Mouse (Mus musculus) midbrain, embryonic 16.5 days (tissue): ENCODE results near the gene Zfp963. TPM values are rescaled to one million over a fixed set of nuclear protein-coding genes. Genes with fewer than 3 reads are reported as not detected.

ENCODE experiments used
- ATAC-seq: fragments of 200-750 bp; cut with Nextera tagmentation; 2 replicates; pipeline ENCODE4 v1.8.0; 2017; ENCODE audit warnings: moderate TSS enrichment
- H3K27ac ChIP-seq: fragments of 300-500 bp; sonication (generic); 2 replicates; pipeline ENCODE4 v1.5.1; 2014; ENCODE audit warnings: mild to moderate bottlenecking, low read length, mixed read lengths
- H3K27me3 ChIP-seq: fragments of 300-500 bp; sonication (generic); 2 replicates; pipeline ENCODE4 v1.6.1; 2014; ENCODE audit warnings: low read depth, low read length, mixed read lengths; ENCODE audit not compliant: control insufficient read depth, insufficient read depth
- H3K36me3 ChIP-seq: fragments of 300-500 bp; sonication (generic); 2 replicates; pipeline ENCODE4 v1.6.1; 2014; ENCODE audit warnings: mild to moderate bottlenecking, low read length, moderate library complexity, mixed read lengths; ENCODE audit not compliant: control insufficient read depth, insufficient read depth
- H3K4me1 ChIP-seq: fragments of 300-500 bp; sonication (generic); 2 replicates; pipeline ENCODE4 v1.6.1; 2014; ENCODE audit warnings: mild to moderate bottlenecking, low read length, mixed read lengths; ENCODE audit not compliant: control insufficient read depth, insufficient read depth
- H3K4me2 ChIP-seq: fragments of 300-500 bp; sonication (generic); 2 replicates; pipeline ENCODE4 v1.6.1; 2014; ENCODE audit warnings: mild to moderate bottlenecking, low read length, mixed read lengths
- H3K4me3 ChIP-seq: fragments of 300-500 bp; sonication (generic); 2 replicates; pipeline ENCODE4 v1.5.1; 2014; ENCODE audit warnings: low read depth, mild to moderate bottlenecking, low read length, moderate library complexity, mixed read lengths
- H3K9ac ChIP-seq: fragments of 300-500 bp; sonication (generic); 2 replicates; pipeline ENCODE4 v1.6.1; 2014; ENCODE audit warnings: low read depth, low read length, mixed read lengths
- H3K9me3 ChIP-seq: fragments of 300-500 bp; sonication (generic); replicated peaks from 2 replicates; pipeline ENCODE4 v1.6.1; 2014; ENCODE audit warnings: mild to moderate bottlenecking, low read length, mixed read lengths; ENCODE audit not compliant: control insufficient read depth, poor library complexity, severe bottlenecking
- WGBS: fragments of 180-500 bp; shearing (Covaris S2); extraction: QIAGEN DNeasy Blood & Tissue Kit; methylation state at CpG from one replicate; pipeline ENCODE4 v1.1.7; 2014; 5-methylcytosine and 5-hydroxymethylcytosine counted together
- polyA plus RNA-seq: library from polyadenylated mRNA; unstranded; fragments of >200 nt; fragmentation: Nextera tagmentation; extraction: Ambion mirVana; gene quantifications from 2 replicates; pipeline ENCODE4 v1.2.1, GENCODE M21; 2015

Zfp963 gene
- polyA plus RNA-seq: 7.9 and 8.0 TPM in 2 replicates

DNA sequence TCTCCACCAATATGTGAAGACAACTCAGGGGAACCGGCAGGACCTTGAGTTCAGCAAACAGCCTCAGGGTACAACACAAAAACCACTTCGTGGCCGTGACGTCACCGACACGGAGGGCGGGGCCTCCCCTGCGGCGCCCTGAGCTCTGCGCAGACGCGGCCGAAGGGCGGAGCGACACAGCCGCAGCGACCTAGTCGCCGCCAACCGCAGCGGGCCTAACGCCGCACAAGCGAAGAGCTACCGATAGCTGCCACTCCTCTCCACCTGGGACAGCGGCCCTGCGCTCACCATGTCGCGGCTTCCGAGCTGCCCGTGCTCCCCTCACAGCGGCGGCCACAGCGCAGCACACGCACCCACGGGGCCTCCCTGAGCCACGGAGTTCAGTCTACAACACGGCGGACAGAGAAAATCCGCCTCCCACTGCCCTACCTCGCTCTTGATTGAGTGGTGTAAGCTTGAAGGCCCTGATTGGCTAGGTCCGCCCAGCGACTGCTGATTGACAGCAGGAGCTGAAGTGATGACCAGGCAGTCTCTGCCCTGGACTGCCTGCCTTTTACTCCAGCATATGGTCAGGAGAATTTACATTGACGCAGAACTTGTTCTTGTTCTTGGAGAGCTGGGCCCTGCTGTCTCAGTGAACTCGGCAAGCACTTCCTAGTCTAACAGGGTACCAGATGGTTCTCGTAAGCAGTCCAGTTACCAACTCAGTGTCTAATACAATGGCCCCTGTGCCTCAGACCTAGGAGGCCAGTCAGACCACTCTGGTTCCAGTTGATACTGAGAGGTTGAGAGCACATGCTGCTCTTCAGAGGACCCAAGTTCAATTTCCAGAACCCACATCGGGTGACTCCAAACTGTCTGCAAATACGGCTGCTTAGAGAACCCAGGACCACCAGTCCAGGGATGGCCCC is at the start of gene Zfp963:
Zfp963 (minus strand) TSS at position 427 of the 911 bp plus-strand sequence.
- Histone ChIP-seq H3K4me2 (peak within 1 kb of the TSS; percentile 53), H3K36me3 (no peaks in the 10 kb centered on the region; the same call in 1 of the 2 replicates), H3K4me1 (peaks cover 16% of the 10 kb centered on the region), H3K9ac (peak within 1 kb of the TSS; percentile 95), H3K27ac (peak within 1 kb of the TSS; percentile 99), H3K4me3 (peak within 1 kb of the TSS; percentile 80), H3K27me3 (no peaks in the 10 kb centered on the region), H3K9me3 (no peaks in the 10 kb centered on the region)
- WGBS: 2% methylated on average over 48 of the region's 48 CpGs
- ATAC-seq: peak; percentile 99

DNA sequence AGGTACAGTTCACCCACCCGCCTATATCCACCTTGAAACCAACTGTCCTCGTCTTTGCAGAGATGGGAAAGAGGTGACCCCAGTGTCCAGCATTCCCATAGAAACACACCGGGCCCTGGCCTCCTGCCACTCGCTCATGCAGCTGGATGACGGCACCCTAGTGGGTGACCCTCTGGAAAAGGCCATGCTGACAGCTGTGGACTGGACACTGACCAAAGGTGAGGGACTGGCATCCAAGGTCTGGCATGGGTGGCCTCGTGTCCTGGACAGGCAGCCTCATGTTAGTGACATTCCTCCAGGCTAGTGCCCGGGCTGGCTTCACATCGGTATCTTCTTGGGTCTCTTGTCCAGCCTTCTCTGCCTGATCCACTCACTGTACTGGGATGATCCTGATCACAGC is 49.5 kb upstream of the Zfp963 start:
- no peak for ATAC-seq
- Histone ChIP-seq H3K27me3 (no peaks in the 10 kb centered on the region), H3K9ac (no peak overlapping the region), H3K27ac (no peak overlapping the region), H3K36me3 (peaks cover 62% of the 10 kb centered on the region), H3K4me3 (no peak overlapping the region), H3K4me1 (no peaks in the 10 kb centered on the region), H3K4me2 (no peak overlapping the region), H3K9me3 (no peaks in the 10 kb centered on the region)
- 94% methylated on average over 8 of the region's 8 CpGs for WGBS

DNA sequence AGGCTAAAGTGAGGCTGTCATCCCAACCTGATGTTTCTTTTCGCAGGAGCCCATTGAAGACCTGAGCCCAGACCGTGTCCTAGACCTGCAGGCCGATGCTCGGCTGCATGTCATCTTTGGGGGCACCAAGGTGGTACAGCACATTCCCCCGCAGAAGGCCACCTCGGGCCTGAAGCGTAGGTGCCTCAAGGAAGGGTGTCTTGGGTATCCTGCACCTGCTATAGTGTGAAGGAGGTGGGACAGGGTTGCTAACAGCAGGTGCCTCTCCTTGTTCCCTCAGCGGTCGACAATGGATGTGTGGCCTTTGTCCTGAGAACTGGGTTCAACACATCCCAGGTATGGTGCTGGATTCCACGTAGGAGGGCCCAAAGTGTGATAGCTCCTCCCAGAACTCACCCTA is 47.9 kb upstream of the Zfp963 start:
- Histone ChIP-seq H3K4me2 (no peak overlapping the region), H3K27ac (no peak overlapping the region), H3K36me3 (peaks cover 52% of the 10 kb centered on the region), H3K4me3 (no peak overlapping the region), H3K27me3 (no peaks in the 10 kb centered on the region), H3K4me1 (peaks cover 6% of the 10 kb centered on the region), H3K9me3 (no peaks in the 10 kb centered on the region), H3K9ac (no peak overlapping the region)
- 93% methylated on average over 10 of the region's 10 CpGs for WGBS
- ATAC-seq: no peak

DNA sequence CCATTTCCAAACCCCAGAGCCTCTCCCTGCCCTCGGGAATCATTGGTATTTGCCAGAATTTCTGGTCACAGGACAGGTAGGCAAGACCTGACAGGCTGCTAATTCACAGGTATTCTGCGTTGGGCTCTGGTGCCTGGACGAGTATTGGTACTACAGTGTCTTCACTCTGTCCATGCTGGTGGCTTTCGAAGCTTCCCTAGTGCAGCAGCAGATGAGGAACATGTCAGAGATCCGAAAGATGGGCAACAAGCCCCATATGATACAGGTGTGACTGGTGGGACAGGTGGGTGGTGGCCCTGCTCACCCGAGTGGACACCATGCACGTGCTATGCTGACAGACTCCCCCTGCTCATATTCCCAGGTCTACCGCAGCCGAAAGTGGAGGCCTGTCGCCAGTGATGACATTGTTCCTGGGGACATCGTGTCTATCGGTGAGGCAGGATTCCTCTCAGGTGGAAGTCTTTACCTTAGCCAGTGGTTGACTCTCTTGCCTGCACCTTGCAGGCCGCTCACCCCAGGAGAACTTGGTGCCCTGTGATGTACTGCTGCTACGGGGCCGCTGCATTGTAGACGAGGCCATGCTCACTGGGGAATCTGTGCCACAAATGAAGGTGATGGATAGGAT is 47.1 kb upstream of the Zfp963 start:
- 95% methylated on average over 16 of the region's 16 CpGs for WGBS
- Histone ChIP-seq H3K4me1 (peaks cover 14% of the 10 kb centered on the region), H3K27ac (no peak overlapping the region), H3K9me3 (no peaks in the 10 kb centered on the region), H3K36me3 (peaks cover 43% of the 10 kb centered on the region), H3K4me3 (no peak overlapping the region), H3K27me3 (no peaks in the 10 kb centered on the region), H3K9ac (no peak overlapping the region), H3K4me2 (no peak overlapping the region)
- no peak for ATAC-seq

DNA sequence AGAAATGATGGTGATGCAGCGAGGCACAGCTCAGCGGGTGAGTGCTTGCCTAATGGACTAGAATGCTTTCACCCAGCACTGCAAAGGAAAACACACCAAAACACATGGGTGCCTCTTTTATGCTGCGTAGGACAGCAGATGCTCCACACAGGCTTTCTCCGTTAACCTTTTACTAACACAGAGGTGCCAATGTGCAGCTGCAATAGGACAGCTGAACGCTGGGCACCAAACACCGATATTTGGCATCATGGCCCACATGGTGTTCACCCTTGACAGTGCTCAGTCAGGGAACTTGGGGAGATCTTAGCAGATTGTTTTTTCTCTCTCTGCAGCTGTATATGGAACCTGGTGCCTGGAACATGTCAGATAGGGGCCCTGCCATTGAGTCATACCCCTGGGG is 45.1 kb upstream of the Zfp963 start:
- no peaks in the 10 kb centered on the region for H3K9me3 ChIP-seq
- no peak overlapping the region for H3K4me3 ChIP-seq
- no peak for ATAC-seq
- no peak overlapping the region for H3K9ac ChIP-seq
- peaks cover 19% of the 10 kb centered on the region for H3K4me1 ChIP-seq
- H3K27me3 ChIP-seq: no peaks in the 10 kb centered on the region
- no peak overlapping the region for H3K4me2 ChIP-seq
- H3K27ac ChIP-seq: no peak overlapping the region
- WGBS: 95% methylated on average over 6 of the region's 6 CpGs
- peaks cover 29% of the 10 kb centered on the region for H3K36me3 ChIP-seq

DNA sequence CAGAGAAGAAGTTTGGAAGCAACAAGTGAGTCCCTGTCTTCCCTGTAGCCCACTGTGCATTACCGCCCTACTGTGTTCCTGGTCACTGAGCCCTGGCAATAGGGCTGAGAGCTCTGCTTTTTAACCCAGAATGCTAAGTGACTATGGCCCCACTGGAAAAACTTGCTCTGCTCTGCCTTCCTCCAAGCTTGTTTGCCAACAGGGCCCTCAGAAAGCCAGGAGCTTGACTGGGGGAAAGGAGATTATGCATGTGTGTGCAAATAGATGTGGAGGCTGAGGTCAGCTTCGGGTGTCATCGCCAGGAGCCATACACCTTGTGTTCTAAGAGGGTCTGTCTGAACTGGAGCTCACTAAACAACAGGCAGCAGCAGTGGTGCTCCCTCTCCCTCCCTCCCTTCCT is 44.3 kb upstream of the Zfp963 start:
- Histone ChIP-seq H3K27me3 (no peaks in the 10 kb centered on the region), H3K4me1 (peaks cover 19% of the 10 kb centered on the region), H3K9me3 (no peaks in the 10 kb centered on the region), H3K9ac (no peak overlapping the region), H3K4me2 (no peak overlapping the region), H3K4me3 (no peak overlapping the region), H3K36me3 (peaks cover 24% of the 10 kb centered on the region), H3K27ac (no peak overlapping the region)
- WGBS: 93% methylated on average over 3 of the region's 3 CpGs
- no peak for ATAC-seq

DNA sequence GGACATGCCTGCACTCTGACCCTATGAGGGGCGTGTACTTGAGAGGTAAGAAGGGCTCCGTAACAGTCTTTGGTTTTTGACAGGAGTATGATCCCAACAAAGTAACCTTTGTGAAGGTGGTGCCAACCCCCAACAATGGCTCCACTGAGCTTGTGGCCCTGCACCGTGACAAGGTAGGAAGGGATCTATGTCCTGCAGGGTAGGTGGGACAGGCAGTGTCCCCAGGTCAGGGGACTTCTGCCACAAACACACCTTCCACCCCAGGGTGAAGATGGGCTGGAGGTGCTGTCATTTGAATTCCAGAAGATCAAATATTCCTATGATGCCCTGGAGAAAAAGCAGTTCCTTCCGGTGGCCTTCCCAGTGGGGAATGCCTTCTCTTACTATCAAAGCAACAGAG is 43.9 kb upstream of the Zfp963 start:
- Histone ChIP-seq H3K9me3 (no peaks in the 10 kb centered on the region), H3K4me2 (no peak overlapping the region), H3K4me1 (peaks cover 19% of the 10 kb centered on the region), H3K4me3 (no peak overlapping the region), H3K27ac (no peak overlapping the region), H3K27me3 (no peaks in the 10 kb centered on the region), H3K9ac (no peak overlapping the region), H3K36me3 (peaks cover 20% of the 10 kb centered on the region)
- 96% methylated on average over 4 of the region's 4 CpGs for WGBS
- no peak for ATAC-seq

DNA sequence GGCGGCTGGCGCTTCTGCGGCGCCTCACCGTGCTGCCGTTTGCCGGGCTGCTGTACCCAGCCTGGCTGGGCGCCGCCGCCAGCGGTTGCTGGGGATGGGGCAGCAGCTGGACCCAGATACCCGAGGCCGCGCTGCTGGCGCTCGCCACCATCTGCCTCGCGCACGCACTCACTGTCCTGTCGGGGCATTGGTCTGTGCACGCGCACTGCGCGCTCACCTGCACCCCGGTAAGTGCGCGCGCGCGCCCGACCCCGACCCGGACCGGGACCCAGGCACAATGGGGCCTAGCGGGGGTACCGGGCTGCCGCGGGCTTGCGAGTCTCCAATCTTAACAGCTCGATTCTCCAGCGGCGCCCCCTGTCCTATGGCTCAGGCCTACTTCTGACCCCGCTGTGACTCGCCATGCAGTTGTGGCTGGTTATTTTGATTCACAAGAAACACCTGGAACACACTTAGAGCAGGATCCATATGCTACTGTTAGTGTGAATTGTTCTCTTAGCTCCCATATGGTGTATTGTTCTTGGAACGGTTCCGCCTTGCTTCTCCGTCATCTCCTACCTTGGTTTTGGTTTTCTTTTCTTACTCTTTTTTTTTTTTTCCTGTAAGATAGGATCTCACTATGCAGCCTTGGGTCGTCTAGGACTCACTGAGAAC is 41.8 kb upstream of the Zfp963 start:
- peak overlapping the region; percentile 100 for H3K4me3 ChIP-seq
- WGBS: under 1% methylated on average over 47 of the region's 48 CpGs
- H3K4me2 ChIP-seq: peak overlapping the region; percentile 90
- no peaks in the 10 kb centered on the region for H3K9me3 ChIP-seq
- H3K9ac ChIP-seq: peak overlapping the region; percentile 98
- H3K27me3 ChIP-seq: no peaks in the 10 kb centered on the region
- peaks cover 19% of the 10 kb centered on the region for H3K4me1 ChIP-seq
- peaks cover 2% of the 10 kb centered on the region; the same call in 1 of the 2 replicates for H3K36me3 ChIP-seq
- ATAC-seq: peak; percentile 78
- H3K27ac ChIP-seq: peak overlapping the region; percentile 82
